Mouse (Mus musculus): Measurements from ENCODE around the gene Slc46a3. TPM values are rescaled to one million over a fixed set of nuclear protein-coding genes. Genes with fewer than 3 reads are reported as not detected.
A peak's percentile ranks its signal among the peaks of the same experiment; 100 is the strongest.

Slc46a3 gene
- total RNA-seq, 4 experiments from 2014 or later = 7.9 to 11.4 (median 9.6) TPM

DNA sequence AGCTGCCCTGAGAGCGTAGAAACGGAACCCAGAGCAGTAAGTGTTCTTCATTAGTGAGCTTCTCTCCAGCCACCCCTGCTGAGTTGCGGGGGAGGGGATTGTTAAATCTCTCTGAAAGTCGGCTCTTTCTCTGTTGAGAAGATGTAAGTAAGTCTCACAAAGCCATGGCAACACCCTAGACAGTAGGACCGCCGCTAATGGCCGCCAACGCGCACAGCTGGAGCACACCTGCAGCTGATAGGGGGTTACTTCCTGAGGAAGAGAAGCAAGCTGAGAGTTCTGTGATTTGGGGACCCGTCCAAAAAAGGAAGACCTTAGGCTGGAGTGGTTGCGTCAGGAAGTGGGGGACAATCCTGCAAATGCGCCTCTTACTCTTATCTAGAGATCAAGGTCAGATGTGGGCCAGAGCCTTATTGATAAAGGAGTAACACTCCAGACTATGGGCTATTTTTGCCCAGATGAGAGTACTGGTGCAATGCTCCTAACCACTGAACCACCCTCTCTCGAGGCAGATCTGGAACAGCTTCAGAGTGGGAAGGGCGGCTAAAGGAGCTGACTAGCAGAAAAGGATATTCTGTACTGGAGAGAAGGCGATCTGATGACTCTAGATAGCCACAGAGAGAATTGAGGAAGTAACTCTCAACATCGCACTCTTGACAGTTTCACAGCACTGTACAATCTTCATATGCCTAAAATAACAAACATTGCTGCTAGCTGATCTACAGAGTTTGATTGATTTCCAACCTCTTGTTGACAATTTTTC lies 1.0 kb upstream of the Slc46a3 start:
- DNase-seq (ENCODE audit: low spot score in 2 of 2) = no peak

DNA sequence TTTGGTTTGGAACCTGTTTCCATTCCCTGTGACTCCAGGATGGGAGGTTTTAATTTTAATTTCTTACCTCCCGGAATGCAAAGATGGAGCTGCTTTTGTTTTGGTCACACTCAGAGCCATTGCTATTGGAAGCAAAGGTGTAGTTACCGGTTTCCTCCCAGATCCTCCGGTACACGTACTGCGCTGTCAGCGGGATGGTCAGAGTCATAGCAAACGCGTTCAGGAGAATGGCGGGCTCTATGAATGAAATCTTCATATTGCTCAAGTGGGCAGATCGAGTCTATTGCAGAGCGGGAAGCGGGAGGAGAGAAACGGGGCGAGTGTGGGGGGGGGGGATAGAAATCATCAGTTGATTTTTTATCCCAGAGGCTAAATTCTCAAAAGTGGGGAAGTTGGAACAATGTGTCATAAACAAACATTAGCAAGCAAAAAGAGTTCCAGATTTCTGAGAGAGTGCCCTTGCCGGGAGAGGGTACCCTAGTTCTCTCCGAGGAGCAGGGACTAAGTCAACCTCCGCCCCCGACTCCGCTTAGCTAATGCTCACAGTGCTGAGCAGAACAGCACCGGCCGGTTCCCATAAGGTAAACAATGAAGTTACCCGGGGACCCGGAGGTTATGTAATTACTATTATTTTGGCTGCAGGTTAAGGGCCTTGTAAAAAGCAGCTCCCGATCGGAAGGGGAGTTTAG lies 705 bp downstream of the Slc46a3 start:
- no peak for DNase-seq (ENCODE audit: low spot score in 2 of 2)

GRCm38 (mm10) chr5:147893143-147893542 lies 1.5 kb downstream of the Slc46a3 start:
- no peak for DNase-seq (ENCODE audit: low spot score in 2 of 2)

DNA sequence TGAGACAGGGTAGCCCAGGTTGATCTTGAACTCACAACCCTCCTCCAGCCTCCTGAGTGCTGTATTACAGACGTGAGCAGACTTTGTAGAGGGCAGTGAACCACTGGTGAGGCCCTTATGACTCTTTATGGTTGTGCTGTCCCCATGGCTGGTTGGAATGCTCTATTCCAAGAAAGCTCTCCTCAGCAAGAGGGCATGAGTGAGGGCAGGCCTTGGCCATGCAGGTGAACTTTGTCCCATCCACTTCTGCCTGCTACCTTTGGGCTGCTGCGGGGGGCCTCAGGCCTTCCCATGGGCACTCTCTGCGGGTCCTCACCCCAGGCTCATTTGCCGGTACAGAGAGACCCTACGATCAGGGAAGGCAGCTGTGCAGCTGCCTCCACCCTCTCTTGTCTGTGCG lies 1.9 kb downstream of the Slc46a3 start:
- DNase-seq (ENCODE audit: low spot score in 2 of 2) = no peak

- DNase-seq (ENCODE audit: low spot score in 2 of 2) = no peak
Measured at GRCm38 (mm10) chr5:147888313-147889297, 6.0 kb downstream of the Slc46a3 start.

- no peak for DNase-seq (ENCODE audit: low spot score in 2 of 2)
Measured at GRCm38 (mm10) chr5:147883581-147883980, 11.0 kb downstream of the Slc46a3 start.

DNA sequence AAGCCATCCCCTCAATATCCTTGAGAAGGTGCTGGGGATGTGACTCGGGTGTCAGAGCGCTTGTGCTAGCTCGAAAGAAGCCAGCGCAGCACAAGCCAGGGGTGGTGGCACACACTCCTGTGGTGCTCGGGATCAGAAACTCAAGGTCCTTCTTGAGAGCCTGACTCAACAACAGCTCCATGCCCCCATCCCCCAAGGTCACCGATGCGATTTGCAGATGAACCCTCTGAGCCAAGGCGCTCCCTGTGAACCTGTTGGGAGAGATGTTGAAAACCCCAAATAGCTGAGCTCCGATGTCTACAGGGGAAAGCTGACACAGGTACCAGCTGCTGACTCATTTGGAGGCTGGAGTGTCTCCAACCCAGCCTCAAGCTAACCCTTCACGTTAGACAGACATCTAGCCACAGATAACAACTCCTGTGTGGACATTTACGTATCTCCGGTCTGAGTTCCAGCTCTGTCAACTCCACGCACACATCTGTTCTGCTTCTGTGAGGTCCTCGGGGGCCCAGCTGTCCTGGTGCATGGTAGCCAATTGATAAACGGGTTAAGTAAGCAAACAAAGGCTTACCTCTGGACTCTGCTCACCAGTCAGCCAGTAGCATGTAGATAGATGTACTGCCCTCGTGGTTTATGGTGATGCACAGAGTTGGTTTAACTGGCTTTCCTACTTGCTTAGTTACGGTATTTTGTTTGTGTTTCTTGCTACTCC lies 14.5 kb downstream of the Slc46a3 start:
- no peak for DNase-seq (ENCODE audit: low spot score in 2 of 2)

GRCm38 (mm10) chr5:147877520-147877919 lies 17.1 kb downstream of the Slc46a3 start:
- DNase-seq (ENCODE audit: low spot score in 2 of 2) = no peak

- DNase-seq (ENCODE audit: low spot score in 2 of 2) = no peak
Measured at GRCm38 (mm10) chr5:147875210-147875609, 19.4 kb downstream of the Slc46a3 start.

GRCm38 (mm10) chr5:147874491-147875065 lies 20.0 kb downstream of the Slc46a3 start:
- DNase-seq (ENCODE audit: low spot score in 2 of 2) = no peak

DNA sequence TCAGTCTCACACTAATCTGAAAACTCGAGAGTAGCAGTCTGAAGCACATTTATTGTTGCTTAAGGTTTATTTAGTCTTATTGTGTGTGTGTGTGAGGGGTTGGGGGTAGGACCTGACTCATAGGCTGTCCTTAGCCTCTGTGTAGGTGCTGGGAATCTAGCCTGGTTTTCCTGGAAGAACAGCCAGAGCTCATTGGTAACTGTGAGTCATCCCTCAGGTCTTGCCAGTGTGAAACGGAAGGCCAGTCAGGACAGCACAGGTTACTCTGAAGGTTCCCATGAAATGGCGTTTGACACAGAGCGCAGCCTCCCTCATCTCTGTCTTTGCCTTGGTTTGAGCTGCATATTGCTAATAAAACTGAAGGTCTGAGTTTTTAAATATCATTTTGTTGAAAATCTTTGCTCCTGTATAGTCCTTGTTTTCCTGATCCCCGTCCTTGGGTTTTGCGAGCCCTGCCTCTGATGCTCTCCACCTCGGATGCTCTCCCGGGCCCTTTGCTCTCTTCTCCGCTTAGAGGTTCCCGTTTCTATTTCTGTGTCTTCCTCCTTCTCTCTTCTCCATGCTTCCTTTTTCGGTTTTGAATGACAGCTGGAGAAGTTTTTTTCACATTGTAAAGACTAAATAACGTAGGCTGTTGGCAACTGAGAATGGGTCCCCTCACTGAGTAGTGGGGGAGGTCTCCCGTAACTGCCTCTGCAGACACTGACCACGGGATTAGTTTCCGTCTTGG lies 23.4 kb downstream of the Slc46a3 start:
- no peak for DNase-seq (ENCODE audit: low spot score in 2 of 2)

GRCm38 (mm10) chr5:147870296-147870695 lies 24.3 kb downstream of the Slc46a3 start:
- no peak for DNase-seq (ENCODE audit: low spot score in 2 of 2)

DNA sequence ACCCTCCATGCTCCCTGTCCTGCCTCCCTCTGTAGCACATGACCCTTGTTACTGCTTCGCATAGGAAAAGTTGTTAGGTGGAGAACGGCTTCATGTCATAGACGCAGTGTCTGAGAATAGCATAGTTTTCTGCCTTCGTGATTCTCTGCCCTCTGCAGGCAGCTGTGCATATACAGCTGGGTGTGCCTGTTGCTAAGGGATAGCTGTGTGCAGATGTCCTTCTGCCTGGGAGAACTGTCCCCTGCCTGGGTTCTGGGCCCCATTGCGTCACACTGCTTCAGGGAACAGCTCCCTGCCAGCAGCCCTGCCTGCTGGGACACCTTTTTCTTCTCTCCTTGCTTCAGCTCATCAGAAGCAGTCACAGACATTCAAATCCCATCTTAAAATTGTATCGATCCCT lies 25.0 kb downstream of the Slc46a3 start:
- DNase-seq (ENCODE audit: low spot score in 2 of 2) = no peak

DNA sequence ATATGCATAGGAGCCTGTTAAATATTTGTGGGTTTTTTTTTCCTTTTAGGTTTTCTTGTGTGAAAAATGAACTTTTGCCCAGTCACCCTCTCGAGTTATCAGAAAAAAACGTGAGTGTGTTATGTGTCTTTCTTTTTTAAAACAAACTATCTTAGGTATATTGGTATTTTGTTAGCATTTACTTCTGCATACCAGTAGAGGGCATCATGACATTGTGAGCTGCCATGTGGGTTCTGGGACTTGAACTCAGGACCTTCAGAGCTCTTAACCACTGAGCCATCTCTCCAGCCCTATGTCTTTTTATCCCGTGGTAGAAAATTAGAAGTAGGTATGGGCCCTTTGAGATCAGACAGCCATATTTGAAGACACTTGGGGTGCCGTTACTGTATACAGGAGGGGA lies 25.9 kb downstream of the Slc46a3 start:
- no peak for DNase-seq (ENCODE audit: low spot score in 2 of 2)

GRCm38 (mm10) chr5:147860449-147861261 lies 34.0 kb downstream of the Slc46a3 start, which contains the start of gene Pomp:
Pomp (plus strand) TSS chr5:147860461.
- peak; percentile 86 to 89 for DNase-seq (ENCODE audit: low spot score in 2 of 2)

DNA sequence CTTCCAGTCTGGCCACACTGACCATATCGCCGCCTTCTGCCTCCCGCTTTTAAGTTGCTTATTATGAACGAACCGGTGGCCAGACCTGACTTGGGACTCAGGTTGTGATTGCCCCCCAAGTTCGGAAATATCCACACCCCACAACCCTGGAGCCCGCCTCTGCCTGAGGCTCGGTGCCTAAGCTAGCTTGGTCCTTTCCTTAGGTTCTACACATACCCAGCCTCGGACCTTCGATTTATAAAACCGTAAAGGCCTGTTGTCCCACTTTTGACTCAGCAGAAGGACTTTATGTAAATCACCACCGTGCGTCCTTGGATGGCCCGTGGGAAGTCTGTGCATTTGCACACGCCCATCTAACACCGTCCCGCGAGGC lies 34.6 kb downstream of the Slc46a3 start:
- DNase-seq (ENCODE audit: low spot score in 2 of 2) = no peak

- no peak for DNase-seq (ENCODE audit: low spot score in 2 of 2)
Measured at GRCm38 (mm10) chr5:147850194-147850593, 44.4 kb downstream of the Slc46a3 start.

- peak; percentile 39 to 70 for DNase-seq (ENCODE audit: low spot score in 2 of 2)
Measured at GRCm38 (mm10) chr5:147848164-147848863, 46.3 kb downstream of the Slc46a3 start.

All from layer of hippocampus, adult 8-10 months (tissue).